Mouse (Mus musculus) liver, embryonic 15.5 days (tissue): ENCODE measurements around the gene Mfsd4a. TPM values are rescaled to one million over a fixed set of nuclear protein-coding genes. Genes with fewer than 3 reads are reported as not detected.

Experiments used
- ATAC-seq: fragments of 200-750 bp; cut with Nextera tagmentation; 2 replicates; pipeline ENCODE4 v1.8.0; 2017; ENCODE audit warnings: moderate number of reproducible peaks, mild to moderate bottlenecking, moderate library complexity; ENCODE audit not compliant: insufficient read depth
- H3K27ac ChIP-seq: fragments of 300-500 bp; sonication (generic); replicated peaks from 2 replicates; pipeline ENCODE4 v1.5.1; 2015; ENCODE audit warnings: mild to moderate bottlenecking, inconsistent platforms
- H3K27me3 ChIP-seq: fragments of 300-500 bp; sonication (generic); 2 replicates; pipeline ENCODE4 v1.6.1; 2015; ENCODE audit warnings: mild to moderate bottlenecking, inconsistent platforms
- H3K36me3 ChIP-seq: fragments of 300-500 bp; sonication (generic); replicated peaks from 2 replicates; pipeline ENCODE4 v1.6.1; 2015; ENCODE audit warnings: moderate library complexity, mild to moderate bottlenecking, inconsistent platforms
- H3K4me1 ChIP-seq: fragments of 300-500 bp; sonication (generic); replicated peaks from 2 replicates; pipeline ENCODE4 v1.6.1; 2015; ENCODE audit warnings: inconsistent platforms
- H3K4me2 ChIP-seq: fragments of 300-500 bp; sonication (generic); 2 replicates; pipeline ENCODE4 v1.6.1; 2015; ENCODE audit warnings: moderate library complexity, mild to moderate bottlenecking, inconsistent platforms
- H3K4me3 ChIP-seq: fragments of 300-500 bp; sonication (generic); replicated peaks from 2 replicates; pipeline ENCODE4 v1.5.1; 2015; ENCODE audit warnings: mild to moderate bottlenecking, inconsistent platforms
- H3K9ac ChIP-seq: fragments of 300-500 bp; sonication (generic); 2 replicates; pipeline ENCODE4 v1.6.1; 2015; ENCODE audit warnings: moderate library complexity, mild to moderate bottlenecking, inconsistent platforms
- H3K9me3 ChIP-seq: fragments of 300-500 bp; sonication (generic); replicated peaks from 2 replicates; pipeline ENCODE4 v1.6.1; 2016; ENCODE audit warnings: inconsistent platforms
- WGBS: fragments of 180-500 bp; shearing (Covaris S2); methylation state at CpG from one replicate; pipeline ENCODE4 v1.1.7; 2015; ENCODE audit warnings: mixed read lengths; ENCODE audit not compliant: insufficient replicate concordance; 5-methylcytosine and 5-hydroxymethylcytosine counted together
- polyA plus RNA-seq: library from polyadenylated mRNA; unstranded; fragments of >200 nt; fragmentation: Nextera tagmentation; extraction: Ambion mirVana; gene quantifications from 2 replicates; pipeline ENCODE4 v1.2.1, GENCODE M21; 2015

Mfsd4a gene
- polyA plus RNA-seq, 1 experiment from 2014 or later: 3.7 TPM

GRCm38 (mm10) chr1:132065001-132065400, 2.9 kb downstream of the Mfsd4a start:
- H3K27me3 ChIP-seq: peaks cover 72% of the 10 kb centered on the region

GRCm38 (mm10) chr1:132063096-132063495, 4.8 kb downstream of the Mfsd4a start:
- H3K27ac ChIP-seq: no peak overlapping the region
- no peak overlapping the region for H3K9ac ChIP-seq
- no peaks in the 10 kb centered on the region for H3K36me3 ChIP-seq
- no peak overlapping the region for H3K4me2 ChIP-seq
- 66% methylated on average over 4 of the region's 4 CpGs for WGBS
- H3K4me3 ChIP-seq: no peak overlapping the region
- no peaks in the 10 kb centered on the region for H3K9me3 ChIP-seq
- no peak for ATAC-seq
- peaks cover 9% of the 10 kb centered on the region for H3K4me1 ChIP-seq
- H3K27me3 ChIP-seq: peaks cover 53% of the 10 kb centered on the region

More at GRCm38 (mm10) chr1:132065001-132065400, 2.9 kb downstream of the Mfsd4a start:
- 68% methylated on average over 1 of the region's 1 CpGs for WGBS
- H3K4me1 ChIP-seq: peaks cover 10% of the 10 kb centered on the region
- no peak overlapping the region for H3K27ac ChIP-seq
- no peak for ATAC-seq
- H3K9me3 ChIP-seq: no peaks in the 10 kb centered on the region
- H3K36me3 ChIP-seq: no peaks in the 10 kb centered on the region
- H3K4me2 ChIP-seq: no peak overlapping the region
- no peak overlapping the region for H3K4me3 ChIP-seq
- no peak overlapping the region for H3K9ac ChIP-seq

DNA sequence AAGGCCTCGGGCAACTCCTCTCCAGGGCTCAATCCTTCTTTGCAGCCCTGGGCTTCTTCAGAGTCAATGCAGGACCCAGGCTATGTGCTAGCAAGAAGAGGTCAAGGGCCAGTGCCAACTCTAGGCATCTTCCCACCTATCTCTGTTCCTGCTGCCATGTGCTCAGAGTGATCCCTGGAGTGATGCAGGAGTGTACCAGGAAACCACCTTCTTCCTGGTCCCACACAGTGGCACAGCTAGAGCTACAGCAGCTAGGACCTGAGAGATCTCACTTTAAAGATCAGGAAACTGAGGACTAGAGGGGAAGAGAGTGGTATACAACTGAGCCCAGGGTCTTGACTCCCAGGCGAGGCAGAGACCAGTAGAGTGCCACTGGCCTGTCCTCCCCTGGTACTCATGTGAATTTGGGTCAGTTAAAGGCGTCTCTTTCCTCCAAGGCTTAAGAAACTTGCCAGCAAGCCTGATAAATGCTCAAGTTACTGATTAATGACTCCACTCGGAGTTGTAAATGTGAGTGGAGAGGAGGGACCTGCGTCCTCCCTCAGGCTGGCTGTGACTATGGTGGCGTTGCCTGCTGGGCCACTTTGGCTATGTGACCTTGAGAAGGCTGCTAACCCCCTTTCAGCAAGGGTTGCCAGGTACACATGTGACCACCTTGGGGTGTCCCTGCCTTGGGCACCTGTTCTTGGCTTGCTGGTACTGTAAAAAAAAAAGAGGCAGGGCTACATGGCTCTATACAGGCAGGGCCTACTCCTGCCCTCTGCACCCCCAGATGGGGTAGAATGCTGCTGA, 5.9 kb downstream of the Mfsd4a start:
- Histone ChIP-seq H3K27me3 (peaks cover 41% of the 10 kb centered on the region), H3K9ac (no peak overlapping the region), H3K36me3 (no peaks in the 10 kb centered on the region), H3K9me3 (no peaks in the 10 kb centered on the region), H3K4me1 (no peaks in the 10 kb centered on the region), H3K4me2 (no peak overlapping the region), H3K4me3 (no peak overlapping the region), H3K27ac (no peak overlapping the region)
- no peak for ATAC-seq
- 43% methylated on average over 6 of the region's 6 CpGs for WGBS

- WGBS: 30% methylated on average over 7 of the region's 7 CpGs
- no peak overlapping the region for H3K4me2 ChIP-seq
- no peak for ATAC-seq
Observed at GRCm38 (mm10) chr1:132060036-132060769, 7.7 kb downstream of the Mfsd4a start.

GRCm38 (mm10) chr1:132058558-132058957, 9.3 kb downstream of the Mfsd4a start:
- H3K9me3 ChIP-seq: no peaks in the 10 kb centered on the region
- peaks cover 10% of the 10 kb centered on the region; the same call in 1 of the 2 replicates for H3K27me3 ChIP-seq
- no peak overlapping the region for H3K4me3 ChIP-seq
- no peak overlapping the region for H3K4me2 ChIP-seq
- no peak for ATAC-seq
- 63% methylated on average over 5 of the region's 5 CpGs for WGBS
- no peak overlapping the region for H3K9ac ChIP-seq
- no peaks in the 10 kb centered on the region for H3K4me1 ChIP-seq
- H3K27ac ChIP-seq: no peak overlapping the region
- no peaks in the 10 kb centered on the region for H3K36me3 ChIP-seq

More at GRCm38 (mm10) chr1:132060036-132060769, 7.7 kb downstream of the Mfsd4a start:
- no peaks in the 10 kb centered on the region for H3K4me1 ChIP-seq
- no peak overlapping the region for H3K27ac ChIP-seq
- peaks cover 24% of the 10 kb centered on the region for H3K27me3 ChIP-seq
- H3K9me3 ChIP-seq: no peaks in the 10 kb centered on the region
- no peak overlapping the region for H3K9ac ChIP-seq
- H3K36me3 ChIP-seq: no peaks in the 10 kb centered on the region
- no peak overlapping the region for H3K4me3 ChIP-seq

- no peak overlapping the region for H3K27ac ChIP-seq
- no peak overlapping the region for H3K4me3 ChIP-seq
- ATAC-seq: no peak
- H3K4me1 ChIP-seq: no peaks in the 10 kb centered on the region
- no peaks in the 10 kb centered on the region for H3K27me3 ChIP-seq
- 54% methylated on average over 7 of the region's 7 CpGs for WGBS
- H3K36me3 ChIP-seq: no peaks in the 10 kb centered on the region
- H3K9ac ChIP-seq: no peak overlapping the region
- H3K9me3 ChIP-seq: no peaks in the 10 kb centered on the region
- H3K4me2 ChIP-seq: no peak overlapping the region
Observed at GRCm38 (mm10) chr1:132055054-132055664, 12.7 kb downstream of the Mfsd4a start.

- no peak overlapping the region for H3K27ac ChIP-seq
- H3K36me3 ChIP-seq: no peaks in the 10 kb centered on the region
- H3K4me1 ChIP-seq: no peaks in the 10 kb centered on the region
- H3K4me2 ChIP-seq: no peak overlapping the region
- H3K9me3 ChIP-seq: no peaks in the 10 kb centered on the region
- H3K9ac ChIP-seq: no peak overlapping the region
- no peaks in the 10 kb centered on the region for H3K27me3 ChIP-seq
- ATAC-seq: no peak
- 26% methylated on average over 3 of the region's 3 CpGs for WGBS
- H3K4me3 ChIP-seq: no peak overlapping the region
Observed at GRCm38 (mm10) chr1:132054387-132054786, 13.5 kb downstream of the Mfsd4a start.

GRCm38 (mm10) chr1:132051746-132052145, 16.1 kb downstream of the Mfsd4a start:
- Histone ChIP-seq H3K4me3 (no peak overlapping the region), H3K9ac (no peak overlapping the region), H3K27me3 (no peaks in the 10 kb centered on the region), H3K27ac (no peak overlapping the region), H3K36me3 (no peaks in the 10 kb centered on the region), H3K9me3 (no peaks in the 10 kb centered on the region), H3K4me1 (no peaks in the 10 kb centered on the region), H3K4me2 (no peak overlapping the region)
- no peak for ATAC-seq
- 52% methylated on average over 3 of the region's 3 CpGs for WGBS

GRCm38 (mm10) chr1:132046143-132046735, 21.6 kb downstream of the Mfsd4a start:
- 12% methylated on average over 15 of the region's 15 CpGs for WGBS

GRCm38 (mm10) chr1:132043759-132044158, 24.1 kb downstream of the Mfsd4a start:
- Histone ChIP-seq H3K9me3 (no peaks in the 10 kb centered on the region), H3K9ac (no peak overlapping the region), H3K4me3 (no peak overlapping the region), H3K4me1 (peaks cover 4% of the 10 kb centered on the region), H3K36me3 (no peaks in the 10 kb centered on the region), H3K27me3 (no peaks in the 10 kb centered on the region), H3K4me2 (no peak overlapping the region), H3K27ac (no peak overlapping the region)
- 65% methylated on average over 4 of the region's 4 CpGs for WGBS
- ATAC-seq: no peak

More at GRCm38 (mm10) chr1:132046143-132046735, 21.6 kb downstream of the Mfsd4a start:
- peaks cover 4% of the 10 kb centered on the region for H3K4me1 ChIP-seq
- no peak overlapping the region for H3K4me3 ChIP-seq
- ATAC-seq: 0 out of 2 replicates have a peak, but pooled peaks have one; percentile 45
- H3K4me2 ChIP-seq: no peak overlapping the region
- H3K9me3 ChIP-seq: no peaks in the 10 kb centered on the region
- no peak overlapping the region for H3K9ac ChIP-seq
- H3K27ac ChIP-seq: no peak overlapping the region
- H3K36me3 ChIP-seq: no peaks in the 10 kb centered on the region
- H3K27me3 ChIP-seq: no peaks in the 10 kb centered on the region

GRCm38 (mm10) chr1:132040201-132040621, 27.7 kb downstream of the Mfsd4a start:
- H3K4me3 ChIP-seq: no peak overlapping the region
- H3K27ac ChIP-seq: no peak overlapping the region
- 0 out of 2 replicates have a peak, but pooled peaks cover 4% of the 10 kb centered on the region for H3K36me3 ChIP-seq
- whole genome bisulfite sequencing: 66% methylated on average over 9 of the region's 9 CpGs
- no peaks in the 10 kb centered on the region for H3K4me1 ChIP-seq
- no peak overlapping the region for H3K4me2 ChIP-seq
- no peak for ATAC-seq
- no peak overlapping the region for H3K9ac ChIP-seq
- H3K9me3 ChIP-seq: no peaks in the 10 kb centered on the region
- H3K27me3 ChIP-seq: no peaks in the 10 kb centered on the region
